Mouse (Mus musculus) kidney, postnatal 14 days (tissue): ENCODE results near the gene Cope.

Experiments used
- DNase-seq: peaks from one replicate; pipeline ENCODE4 v3.0.0; 2022; ENCODE audit warnings: mixed read lengths

The Cope gene

DNA sequence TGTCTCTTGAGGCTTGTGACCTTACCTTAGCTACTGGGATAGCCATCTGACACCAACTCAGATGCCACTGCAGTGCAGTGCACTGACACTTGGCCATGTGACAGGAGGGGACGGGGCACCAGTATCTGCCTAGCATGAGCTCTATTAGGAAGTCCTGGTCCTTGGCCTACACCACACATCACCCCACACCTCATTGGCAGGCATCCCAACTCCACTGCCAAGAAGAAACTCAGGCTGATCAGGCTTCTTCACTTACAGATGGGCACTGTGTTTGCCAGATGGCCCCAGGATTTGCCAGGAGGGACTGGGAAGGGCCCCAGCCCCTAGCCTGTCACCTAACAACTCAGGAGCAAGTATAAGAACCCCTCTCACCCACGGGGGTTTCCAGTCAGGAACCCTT, 11.1 kb downstream of the Cope start:
- no peak for DNase-seq

DNA sequence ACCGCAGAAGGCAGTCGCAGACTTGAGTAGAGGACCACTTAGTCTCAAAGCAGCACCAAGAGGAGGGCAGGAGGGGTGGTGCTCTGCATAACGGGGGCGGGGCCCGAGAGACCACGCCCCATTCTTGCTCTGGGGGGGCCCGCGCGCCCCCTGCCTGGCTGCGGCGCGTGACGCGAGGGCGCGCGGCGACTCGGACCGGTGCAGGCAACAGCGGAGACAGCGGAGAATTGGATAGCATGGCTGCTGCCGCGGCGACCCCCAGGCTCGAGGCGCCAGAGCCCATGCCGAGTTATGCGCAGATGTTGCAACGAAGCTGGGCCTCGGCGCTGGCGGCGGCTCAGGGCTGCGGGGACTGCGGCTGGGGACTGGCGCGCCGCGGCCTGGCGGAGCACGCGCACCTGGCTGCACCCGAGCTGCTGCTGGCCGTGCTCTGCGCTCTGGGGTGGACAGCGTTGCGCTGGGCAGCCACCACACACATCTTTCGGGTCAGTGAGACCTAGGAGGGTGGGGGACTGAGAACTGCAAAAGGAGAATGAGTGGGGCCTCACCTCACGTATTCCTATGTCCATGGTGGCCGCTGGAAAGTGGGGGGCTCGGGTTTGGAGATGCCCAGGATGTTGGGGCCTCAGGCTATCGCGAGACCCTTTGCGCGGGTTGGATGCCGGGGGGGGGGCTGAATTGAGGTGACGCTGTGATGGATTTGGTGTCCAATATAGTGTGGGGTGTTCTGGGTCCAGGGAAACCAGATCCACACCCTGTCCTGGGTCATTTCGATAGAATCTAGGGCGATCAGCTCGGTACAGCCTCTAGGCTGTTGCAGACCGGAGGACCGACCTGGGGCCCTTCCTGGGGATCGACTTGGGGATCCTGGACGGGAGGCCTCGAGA, 13.5 kb downstream of the Cope start, which contains the start of gene Cers1:
Gene Cers1 (plus strand): TSS at position 152 of the 887 bp plus-strand sequence.
- peak; percentile 75 for DNase-seq

DNA sequence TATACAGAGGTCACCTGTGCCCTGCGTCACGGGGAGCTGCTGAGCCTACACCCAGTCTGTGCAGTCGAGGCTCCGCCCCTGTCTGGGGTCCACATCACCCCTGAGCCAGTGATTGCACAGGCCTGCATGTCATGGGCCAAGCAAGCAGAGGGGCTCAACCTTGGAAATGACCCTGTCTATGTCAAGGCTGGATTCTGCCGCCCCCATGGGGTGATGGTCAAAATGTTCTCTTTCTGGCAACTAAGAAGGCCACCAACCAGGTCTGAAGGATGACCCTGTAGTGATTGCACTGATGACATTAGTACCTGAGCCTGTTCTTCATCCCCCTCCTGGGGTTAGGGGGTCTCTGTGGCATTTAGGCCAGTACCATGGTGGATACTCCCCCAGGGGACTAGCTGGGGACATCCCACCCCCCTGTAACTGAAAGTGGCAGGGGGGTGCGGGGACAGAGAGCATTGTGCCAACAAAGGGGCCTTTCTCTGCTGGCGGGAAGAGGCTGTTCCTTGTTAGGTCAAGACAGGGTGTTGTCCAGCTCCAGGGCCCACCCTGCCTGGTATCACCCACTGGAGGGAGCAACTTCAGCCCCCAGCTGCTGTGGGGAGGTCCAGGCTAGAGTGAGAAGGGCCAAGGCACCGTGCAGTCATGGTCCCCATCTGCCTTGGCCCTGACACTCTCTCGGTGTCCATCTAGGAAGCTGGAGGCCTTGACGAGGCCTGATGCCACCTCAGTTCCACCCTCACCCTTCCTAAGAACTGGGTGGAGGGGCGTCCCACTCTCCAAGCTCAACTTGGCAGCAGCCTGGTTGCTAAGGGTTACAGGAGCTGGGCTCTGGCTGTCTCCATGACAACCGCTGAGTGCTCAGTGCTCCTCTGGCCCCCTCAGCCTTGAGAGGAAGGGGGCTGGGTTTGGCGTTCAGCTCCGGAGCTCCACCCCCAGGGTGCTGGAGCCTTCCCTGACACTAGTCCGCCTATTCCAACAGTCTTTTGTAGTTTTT, 14.5 kb downstream of the Cope start:
- peak; percentile 62 for DNase-seq

DNA sequence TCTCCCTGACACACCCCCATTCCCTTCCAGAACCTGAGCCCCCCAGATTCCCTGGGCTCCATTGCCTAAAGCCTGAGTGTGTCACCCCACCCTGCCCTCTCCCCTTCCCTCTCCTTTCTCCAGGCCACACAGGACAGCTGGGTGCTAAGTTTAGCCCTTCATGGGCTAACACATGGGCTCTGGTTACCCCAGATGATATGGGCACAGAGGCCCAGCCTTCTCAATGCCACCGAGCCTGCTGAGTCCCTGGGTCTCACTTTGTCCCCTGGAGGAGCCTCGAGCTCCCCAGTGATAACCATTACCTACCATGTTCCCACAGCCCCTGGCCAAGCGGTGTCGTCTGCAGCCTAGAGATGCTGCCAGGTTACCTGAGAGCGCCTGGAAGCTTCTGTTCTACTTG, 15.6 kb downstream of the Cope start:
- no peak for DNase-seq

DNA sequence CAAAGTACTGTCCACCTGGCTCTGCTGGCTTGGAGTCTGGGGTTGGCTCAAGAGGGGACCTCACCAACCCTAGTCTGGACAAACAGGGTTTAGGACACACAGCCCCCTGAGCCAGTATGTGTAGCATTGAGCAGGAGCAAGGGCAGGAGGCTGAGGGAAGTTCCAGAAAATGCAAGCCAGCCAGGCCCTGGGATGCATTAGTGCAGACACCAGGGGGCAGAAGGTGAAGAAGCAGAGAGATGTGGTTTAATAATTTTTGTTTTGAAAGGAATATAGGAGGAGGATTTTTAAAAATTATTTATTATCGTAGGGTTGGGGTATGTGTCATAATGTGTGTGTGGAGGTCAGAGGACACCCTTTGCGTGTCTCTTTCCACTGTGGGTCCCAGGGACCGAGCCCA, 21.4 kb downstream of the Cope start:
- DNase-seq: no peak

DNA sequence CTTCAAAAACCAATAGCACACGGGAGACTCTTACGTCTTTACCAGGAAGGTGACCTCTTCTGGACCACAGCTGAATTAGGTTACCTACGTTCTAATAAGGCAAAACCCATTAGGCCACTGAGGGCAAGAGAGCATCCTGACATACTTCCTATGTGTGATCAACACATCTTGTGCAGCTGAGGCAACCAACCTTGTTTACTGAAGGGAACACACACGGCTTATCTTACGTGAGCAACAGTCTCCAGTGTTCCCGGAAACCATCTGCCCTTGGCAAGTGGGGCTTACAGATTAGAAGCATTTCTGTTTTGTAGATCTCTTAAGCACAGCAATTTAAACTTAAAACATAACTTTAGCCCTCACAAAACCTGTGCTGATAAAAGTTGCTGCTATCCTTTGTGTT, 25.2 kb downstream of the Cope start:
- DNase-seq: no peak

DNA sequence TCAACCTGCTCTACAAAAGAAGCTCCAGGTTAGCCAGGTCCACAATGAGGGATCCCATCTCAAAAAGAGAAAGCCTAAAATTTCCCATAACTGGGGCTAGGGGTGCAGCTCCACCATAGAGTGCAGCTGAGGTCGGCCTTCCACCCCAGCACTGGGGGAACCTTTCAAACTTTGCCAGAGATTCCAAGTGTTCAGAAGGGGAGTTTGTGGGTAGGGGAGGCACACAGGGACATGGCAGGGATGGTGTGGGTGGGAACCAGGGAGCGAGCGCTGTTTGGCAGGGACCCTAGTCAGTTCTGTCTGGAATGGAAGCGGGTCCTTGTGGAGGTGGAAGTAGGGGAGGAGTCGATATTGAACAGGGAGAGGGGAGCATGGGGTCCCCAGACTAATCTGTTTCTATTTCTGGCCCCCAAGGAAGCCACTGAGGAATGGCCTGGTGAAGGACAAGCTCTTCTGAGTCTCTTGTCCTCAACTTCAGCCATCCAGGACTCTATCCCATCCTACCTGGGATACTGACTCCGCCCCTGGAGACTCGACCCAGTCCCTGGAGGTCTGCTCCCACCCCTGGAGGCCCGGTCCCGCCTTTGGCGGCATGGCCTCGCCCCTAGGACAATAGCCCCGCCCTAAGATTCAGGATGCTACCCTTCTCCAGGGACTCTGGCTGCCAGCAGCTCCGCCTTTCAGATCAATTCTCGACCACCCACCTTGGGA, 27.0 kb downstream of the Cope start, which contains the start of gene Gdf1:
Gene Gdf1 (plus strand): TSS at position 694 of the 711 bp plus-strand sequence.
- no peak for DNase-seq

DNA sequence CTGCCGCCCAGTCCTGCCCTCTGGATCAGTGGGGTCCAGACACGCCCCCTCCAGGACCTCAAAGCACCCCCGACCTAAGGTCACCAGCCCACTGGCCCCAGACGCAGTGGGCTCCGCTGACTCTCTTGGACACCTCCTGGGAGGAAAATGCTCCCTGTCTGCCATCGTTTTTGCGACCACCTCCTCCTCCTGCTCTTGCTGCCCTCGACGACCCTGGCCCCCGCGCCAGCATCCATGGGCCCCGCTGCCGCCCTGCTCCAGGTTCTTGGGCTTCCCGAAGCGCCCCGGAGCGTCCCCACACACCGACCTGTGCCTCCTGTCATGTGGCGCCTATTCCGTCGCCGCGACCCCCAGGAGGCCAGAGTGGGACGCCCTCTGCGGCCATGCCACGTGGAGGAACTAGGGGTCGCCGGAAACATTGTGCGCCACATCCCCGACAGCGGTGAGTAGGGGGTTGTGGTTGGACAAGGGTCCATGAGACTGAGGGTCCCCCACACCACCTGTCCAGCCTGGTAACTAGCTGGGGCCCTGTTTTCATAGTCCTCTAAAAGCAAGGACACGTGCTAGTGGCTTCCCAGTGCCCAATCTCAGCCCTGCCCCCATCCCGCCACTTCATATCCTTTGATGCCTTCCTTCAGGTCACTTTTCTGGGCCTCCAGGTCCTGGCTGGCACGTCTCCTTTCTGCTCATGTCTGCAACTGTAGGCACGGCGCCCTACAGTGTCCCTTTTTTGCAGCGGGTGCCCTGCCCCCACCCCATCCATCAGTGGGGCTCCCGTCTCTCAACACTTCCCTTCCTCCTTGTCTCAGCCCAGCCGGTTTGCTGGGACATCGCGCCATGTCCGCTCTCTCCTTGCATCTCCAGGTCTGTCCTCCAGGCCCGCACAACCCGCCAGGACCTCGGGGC, 27.8 kb downstream of the Cope start:
- no peak for DNase-seq

DNA sequence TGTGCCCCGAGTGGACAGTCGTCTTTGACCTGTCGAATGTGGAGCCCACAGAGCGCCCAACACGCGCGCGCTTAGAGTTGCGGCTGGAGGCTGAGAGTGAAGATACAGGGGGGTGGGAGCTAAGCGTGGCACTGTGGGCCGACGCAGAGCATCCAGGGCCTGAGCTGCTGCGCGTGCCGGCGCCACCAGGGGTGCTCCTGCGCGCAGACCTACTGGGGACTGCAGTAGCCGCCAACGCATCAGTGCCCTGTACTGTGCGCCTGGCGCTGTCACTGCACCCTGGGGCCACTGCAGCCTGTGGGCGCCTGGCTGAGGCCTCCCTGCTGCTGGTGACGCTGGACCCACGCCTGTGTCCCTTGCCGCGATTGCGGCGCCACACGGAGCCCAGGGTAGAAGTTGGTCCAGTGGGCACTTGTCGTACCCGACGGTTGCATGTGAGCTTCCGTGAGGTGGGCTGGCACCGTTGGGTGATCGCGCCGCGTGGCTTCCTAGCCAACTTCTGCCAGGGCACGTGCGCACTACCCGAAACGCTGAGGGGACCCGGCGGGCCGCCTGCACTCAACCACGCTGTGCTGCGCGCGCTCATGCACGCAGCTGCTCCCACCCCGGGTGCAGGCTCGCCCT, 28.5 kb downstream of the Cope start:
- DNase-seq: peak; percentile 46

DNA sequence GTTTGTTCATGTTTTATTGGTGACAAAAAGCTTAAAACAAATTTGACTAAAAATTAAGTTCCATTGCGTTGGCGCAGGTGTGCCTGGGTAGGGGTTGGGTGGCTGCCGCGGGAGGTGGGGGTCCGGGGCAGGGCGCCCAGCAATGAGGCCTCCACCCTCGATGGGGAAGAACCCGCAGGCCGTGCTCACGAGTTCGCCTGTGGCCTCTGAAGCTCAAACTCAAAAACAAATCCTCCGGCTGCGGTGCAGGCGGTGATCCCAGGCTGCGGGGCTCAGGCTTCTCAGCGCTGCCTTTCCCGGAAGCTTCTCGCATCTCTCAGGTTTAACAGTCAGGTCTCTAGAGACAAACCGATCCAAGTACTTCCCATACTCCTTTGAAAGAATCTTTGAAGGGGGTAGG, 29.2 kb downstream of the Cope start:
- no peak for DNase-seq

DNA sequence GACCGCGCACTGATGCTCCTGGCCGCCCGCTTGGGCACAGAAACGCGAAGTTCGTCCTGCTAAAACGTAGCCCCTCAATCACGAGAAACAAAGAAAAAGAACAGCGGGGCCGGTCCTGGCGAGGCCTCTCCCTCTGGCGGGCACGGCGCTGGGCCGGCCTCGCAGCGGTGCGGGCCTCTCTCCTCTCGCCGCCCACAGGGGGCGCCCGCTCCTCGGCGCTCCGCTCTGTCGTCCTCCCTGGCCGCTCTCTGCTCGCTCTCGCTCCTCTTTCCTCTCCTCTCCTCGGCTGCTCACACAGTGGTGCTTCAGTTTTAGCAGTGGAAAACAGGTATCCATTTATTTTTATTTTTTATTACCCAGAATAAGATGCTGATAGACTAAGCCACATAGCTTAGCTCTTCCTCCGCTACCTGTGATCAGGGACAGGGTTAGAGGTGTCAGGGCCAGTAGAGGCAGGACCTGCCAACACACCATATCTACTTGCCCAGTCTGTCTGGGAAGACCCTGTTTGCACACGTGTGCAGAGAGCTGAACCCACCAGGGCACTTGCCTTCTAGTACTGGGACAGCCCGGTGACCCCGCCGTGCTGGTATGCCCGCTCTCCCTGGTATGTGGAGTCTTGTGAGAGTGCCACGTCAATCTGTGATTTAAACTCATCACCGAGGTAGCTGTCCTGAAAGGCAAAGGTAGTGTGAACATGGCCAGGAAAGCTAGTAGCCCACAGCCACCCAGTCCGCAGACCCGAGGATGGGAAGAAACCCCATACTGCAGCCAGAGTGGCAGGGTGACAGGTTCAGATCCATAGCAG, 30.0 kb downstream of the Cope start:
- DNase-seq: peak; percentile 71

DNA sequence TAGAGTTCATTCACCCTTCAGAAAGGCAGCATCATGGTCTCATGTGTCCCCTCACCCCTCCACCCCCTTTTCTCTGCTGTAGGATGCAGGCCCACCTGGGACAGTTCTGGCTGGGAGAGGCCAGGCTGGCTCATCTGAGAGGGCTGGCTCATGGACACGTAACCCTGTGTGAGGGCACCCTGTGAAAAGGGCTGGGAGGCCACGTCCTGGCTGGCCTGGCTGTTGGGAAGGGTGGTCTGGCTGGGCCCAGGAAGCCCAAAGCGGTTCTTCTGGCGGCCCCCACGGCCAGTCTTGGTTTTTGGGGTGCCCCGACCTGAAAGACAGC, 30.5 kb downstream of the Cope start:
- DNase-seq: no peak

DNA sequence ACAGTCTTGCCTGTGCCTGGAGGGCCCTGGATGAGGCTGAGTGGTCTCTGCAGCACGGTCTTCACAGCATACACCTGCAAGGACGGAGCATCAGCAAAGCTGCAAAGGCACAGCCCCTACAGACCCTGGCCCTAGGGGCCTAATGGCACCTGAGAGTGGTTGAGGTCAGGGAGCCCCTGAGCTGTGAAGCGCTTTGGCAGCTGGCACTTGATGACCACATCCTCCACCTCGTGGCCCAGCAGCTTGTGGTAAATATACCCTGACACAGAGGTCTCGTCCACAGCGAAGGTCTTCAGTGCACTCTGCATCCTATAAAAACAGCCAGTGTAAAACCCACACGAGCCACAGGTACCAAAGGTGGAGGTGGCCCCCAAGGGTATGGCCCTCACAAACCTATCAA, 36.6 kb downstream of the Cope start:
- no peak for DNase-seq

DNA sequence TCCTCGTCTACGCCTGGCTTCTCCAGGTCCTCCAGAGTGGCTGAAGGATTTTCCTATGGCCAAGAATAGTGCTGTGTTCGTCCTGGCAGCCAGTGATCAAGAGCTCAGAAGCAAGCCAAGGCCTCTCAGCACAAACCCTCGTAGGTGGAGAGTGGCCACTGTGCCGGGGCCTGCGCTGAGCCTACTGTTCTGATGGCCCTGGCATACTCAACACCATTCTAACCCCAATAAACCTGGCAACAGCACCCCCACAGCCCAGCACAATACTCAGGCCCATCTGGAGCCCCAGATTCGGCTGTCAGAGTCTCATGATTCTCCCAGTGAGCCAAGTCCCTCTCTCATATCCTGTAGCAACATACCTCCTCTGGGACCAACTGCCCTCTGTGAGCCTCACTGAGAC, 38.3 kb downstream of the Cope start:
- no peak for DNase-seq

DNA sequence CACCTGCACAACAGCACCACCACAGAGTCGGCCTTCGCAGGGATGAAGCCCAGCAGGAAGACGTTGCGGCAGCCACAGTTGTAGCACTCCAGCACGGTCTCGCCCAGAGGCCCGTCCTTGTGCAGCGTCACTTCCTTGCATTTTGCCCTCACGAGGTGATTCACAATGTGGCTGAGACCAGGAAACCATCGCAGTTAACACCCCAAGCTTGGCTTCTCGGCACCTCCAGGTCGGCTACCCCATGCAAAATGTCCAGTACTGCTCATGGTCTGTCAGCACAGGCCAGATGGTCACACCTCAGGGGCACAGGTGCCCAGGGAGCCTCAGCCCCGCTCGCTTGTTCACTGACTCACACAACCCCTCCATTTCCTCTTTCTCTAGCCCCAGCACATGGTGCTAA, 39.7 kb downstream of the Cope start:
- DNase-seq: no peak

DNA sequence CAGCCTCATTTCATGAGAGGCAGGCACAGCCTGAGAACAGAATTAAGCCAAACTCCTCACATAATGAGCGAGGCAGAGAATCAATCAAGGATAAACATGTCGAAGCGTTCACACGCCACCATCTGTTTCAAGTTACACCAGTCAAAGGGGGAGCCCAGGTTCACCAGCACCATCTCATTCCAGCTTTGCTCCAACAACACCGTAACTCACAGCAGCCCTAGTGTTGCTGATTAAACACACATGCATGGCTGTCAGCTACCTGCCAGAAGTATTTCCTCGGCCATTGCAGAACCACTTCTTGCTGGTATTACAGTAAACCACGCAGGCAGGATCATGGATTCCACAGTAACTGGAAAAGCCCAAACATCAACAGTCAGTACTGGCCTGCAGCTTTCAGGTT, 40.8 kb downstream of the Cope start:
- no peak for DNase-seq

DNA sequence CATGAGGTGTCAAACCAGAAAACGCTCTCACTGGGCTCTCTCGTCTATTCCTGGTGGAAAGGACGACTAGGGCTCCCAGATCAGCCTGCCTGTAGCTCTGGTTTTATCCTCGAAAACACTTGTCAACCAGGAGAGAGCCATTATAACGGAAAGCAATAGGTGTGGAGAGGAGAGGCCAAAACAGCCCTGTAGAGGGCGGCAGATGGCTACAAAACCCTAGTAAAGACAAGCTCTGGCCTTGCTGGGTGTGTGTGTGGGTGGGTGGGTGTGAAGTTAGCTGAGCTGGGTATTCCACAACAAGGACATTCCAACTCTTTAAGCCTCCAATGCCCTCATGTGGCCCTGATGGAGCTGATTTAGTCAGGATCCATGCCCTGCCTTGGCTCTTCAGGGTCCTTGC, 41.4 kb downstream of the Cope start:
- peak; percentile 45 for DNase-seq

DNA sequence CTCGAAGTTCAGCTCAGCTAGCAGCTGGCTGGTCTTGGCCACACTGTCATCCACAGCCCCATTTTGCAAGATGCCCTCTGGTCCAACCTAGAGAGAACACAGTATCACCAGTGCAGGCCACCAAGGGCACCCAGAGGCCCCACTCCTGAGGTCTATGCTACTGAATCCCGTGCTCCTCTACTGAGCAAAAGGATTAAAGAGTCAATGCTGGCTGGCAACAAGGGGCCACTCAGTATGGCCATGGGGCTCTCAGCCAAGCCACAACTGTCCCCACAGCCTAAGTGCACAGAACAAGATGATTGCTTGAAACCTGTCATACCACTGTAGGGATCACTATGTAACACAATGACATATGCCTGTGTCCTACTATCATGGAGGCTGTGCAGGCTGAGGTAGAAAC, 42.0 kb downstream of the Cope start:
- no peak for DNase-seq

DNA sequence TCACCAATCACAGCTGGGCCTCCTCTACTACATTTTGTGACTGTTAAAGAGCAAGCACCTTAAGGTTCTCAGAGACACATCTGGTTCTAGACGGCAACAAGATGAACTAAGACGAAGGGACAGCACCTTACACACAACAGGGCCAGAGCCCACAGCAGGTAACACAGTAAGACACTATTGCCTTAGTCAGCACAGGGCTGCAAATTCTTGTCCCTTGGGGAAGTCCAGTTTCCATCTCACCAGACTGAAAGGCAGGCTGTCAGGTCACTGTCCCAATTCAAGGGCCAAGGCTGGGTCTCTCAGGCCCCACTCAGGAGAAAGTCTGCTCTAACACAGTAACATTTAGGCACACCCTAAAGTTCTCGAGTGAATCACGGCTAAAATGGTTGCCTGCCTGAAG, 45.1 kb downstream of the Cope start:
- no peak for DNase-seq

DNA sequence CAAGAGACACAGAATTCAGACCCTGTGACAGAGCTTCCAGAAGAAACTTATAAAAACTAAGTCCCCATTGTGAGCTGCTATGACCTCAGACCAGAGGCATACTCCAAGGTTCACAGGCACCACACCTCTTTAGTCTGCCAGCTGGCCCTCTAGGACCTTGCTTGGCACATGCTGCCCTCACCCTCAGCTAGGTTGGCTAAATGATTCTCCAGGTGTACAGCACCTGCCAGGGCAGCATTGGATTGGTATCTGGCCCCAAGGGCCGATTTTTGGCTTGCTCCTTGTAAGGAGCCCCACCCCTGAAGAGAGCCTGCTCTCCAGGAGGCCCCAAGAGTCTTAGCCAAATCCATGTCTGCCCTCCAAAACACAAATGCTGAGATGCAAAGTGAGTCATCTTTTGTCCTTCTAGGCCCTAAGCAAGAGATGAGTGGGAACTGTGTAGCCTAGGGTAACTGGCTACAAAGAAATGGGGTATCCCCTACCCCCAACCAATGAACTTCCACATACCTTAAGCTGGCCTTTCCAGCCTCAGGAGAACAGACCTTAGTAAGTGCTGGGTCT, 45.6 kb downstream of the Cope start:
- no peak for DNase-seq
